Mouse (Mus musculus): ENCODE results near the gene Inpp5a. TPM values are rescaled to one million over a fixed set of nuclear protein-coding genes. Genes with fewer than 3 reads are reported as not detected.

The Inpp5a gene
- polyA plus RNA-seq, 1 experiment from 2014 or later = 22.2 TPM

DNA sequence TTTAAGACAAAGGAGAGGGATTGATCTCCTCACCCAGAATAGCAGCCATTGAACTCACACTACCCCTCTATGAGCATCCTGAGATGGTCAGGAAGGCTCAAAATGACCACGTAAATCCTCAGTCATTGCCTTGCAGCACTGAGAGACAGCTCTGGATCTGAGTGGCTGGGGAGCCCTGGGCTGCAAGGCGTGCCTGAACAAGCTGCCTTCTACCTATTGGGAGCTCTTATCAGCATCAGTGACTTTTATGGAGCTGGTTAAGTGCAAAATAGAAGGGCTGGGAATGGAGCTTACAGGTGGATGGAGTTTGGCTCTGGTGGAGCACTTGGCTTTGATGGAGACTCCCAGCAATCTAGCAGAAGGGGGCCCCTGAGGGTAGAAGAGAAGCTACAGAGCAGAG is 9.2 kb upstream of the Inpp5a start:
- no peak overlapping the region for H3K4me3 ChIP-seq (replicated peaks)
- H3K36me3 ChIP-seq = no peaks in the 10 kb centered on the region
- no peaks in the 10 kb centered on the region for H3K27me3 ChIP-seq
- no peak overlapping the region for H3K4me2 ChIP-seq
- H3K27ac ChIP-seq = no peak overlapping the region
- no peak for ATAC-seq (replicated peaks; ENCODE audit: low FRiP score)
- no peaks in the 10 kb centered on the region for H3K9me3 ChIP-seq (replicated peaks)
- no peak overlapping the region for H3K9ac ChIP-seq
- H3K4me1 ChIP-seq = peaks cover 10% of the 10 kb centered on the region; the same call in 1 of the 2 replicates
- WGBS = 47% methylated on average over 2 of the region's 2 CpGs

DNA sequence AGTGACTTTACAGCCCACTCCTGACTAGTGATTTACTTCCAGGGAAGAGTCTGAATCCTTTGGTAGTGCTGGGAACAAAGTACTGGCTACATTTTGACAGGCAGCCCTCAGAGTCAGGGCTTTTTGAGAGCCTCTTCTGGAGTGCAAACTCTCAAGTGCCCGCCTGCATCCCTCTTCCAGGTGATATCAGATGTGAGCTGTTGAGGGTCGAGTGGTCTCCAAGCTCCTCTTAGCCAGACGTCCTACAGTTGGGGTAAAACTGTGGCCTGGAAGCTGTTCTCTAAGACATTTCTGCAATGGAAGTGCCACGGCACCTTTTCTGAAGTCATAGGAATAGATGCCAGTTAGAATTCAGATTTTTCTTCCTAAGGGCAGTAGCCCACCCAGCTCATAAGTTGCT is 8.7 kb upstream of the Inpp5a start:
- no peak for ATAC-seq (replicated peaks; ENCODE audit: low FRiP score)
- Histone ChIP-seq H3K4me3 (replicated peaks) (no peak overlapping the region), H3K9me3 (replicated peaks) (no peaks in the 10 kb centered on the region), H3K27me3 (no peaks in the 10 kb centered on the region), H3K4me1 (peaks cover 10% of the 10 kb centered on the region; the same call in 1 of the 2 replicates), H3K36me3 (no peaks in the 10 kb centered on the region), H3K9ac (no peak overlapping the region), H3K27ac (no peak overlapping the region), H3K4me2 (no peak overlapping the region)
- WGBS = 76% methylated on average over 4 of the region's 4 CpGs

DNA sequence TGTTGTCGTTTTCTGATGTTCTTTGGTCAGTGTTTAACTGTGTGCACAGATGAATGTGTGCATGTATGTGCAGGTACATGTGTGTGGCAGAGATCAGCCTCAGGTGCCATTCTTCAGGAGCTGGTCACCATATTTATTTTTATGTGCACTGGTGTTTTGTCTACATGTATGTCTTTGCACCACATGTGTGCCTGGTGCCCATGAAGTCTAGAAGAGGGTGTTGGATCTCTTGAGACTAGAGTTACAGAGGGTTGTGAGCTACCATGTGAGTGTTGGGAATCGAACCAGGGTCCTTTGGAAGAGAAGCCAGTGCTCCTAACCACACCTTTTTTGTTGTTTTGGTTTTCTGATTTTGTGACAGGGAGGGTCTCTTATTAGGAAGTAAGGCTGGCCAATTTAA is 7.0 kb upstream of the Inpp5a start:
- no peak for ATAC-seq (replicated peaks; ENCODE audit: low FRiP score)
- Histone ChIP-seq H3K27me3 (no peaks in the 10 kb centered on the region), H3K27ac (no peak overlapping the region), H3K4me3 (replicated peaks) (no peak overlapping the region), H3K9me3 (replicated peaks) (no peaks in the 10 kb centered on the region), H3K36me3 (no peaks in the 10 kb centered on the region), H3K9ac (no peak overlapping the region), H3K4me1 (peaks cover 10% of the 10 kb centered on the region; the same call in 1 of the 2 replicates), H3K4me2 (no peak overlapping the region)
- WGBS = 84% methylated on average over 2 of the region's 2 CpGs

DNA sequence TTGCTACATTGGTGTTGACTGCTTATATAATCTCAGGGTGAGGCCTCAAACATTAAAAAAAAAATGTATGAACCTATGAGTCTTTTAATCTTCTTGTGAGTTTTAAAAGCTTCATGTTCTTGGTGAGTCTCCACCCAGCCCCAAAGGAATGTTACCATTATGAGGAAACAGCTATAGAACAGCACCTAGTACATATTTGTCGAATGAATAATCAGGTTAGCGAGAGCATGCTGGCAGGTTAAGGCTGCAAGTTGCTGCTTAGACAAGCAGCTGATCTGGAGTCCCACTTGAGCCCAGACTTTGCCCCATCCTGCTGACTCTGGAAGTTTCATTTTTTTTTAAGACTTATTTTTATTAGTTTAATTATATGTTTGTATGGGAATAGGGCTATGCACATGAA is 6.1 kb upstream of the Inpp5a start:
- H3K4me3 ChIP-seq (replicated peaks) = no peak overlapping the region
- no peak for ATAC-seq (replicated peaks; ENCODE audit: low FRiP score)
- H3K9ac ChIP-seq = no peak overlapping the region
- H3K4me1 ChIP-seq = peaks cover 12% of the 10 kb centered on the region
- no peaks in the 10 kb centered on the region for H3K27me3 ChIP-seq
- no peak overlapping the region for H3K27ac ChIP-seq
- no peaks in the 10 kb centered on the region for H3K36me3 ChIP-seq
- H3K4me2 ChIP-seq = no peak overlapping the region
- 83% methylated on average over 2 of the region's 2 CpGs for WGBS
- no peaks in the 10 kb centered on the region for H3K9me3 ChIP-seq (replicated peaks)

DNA sequence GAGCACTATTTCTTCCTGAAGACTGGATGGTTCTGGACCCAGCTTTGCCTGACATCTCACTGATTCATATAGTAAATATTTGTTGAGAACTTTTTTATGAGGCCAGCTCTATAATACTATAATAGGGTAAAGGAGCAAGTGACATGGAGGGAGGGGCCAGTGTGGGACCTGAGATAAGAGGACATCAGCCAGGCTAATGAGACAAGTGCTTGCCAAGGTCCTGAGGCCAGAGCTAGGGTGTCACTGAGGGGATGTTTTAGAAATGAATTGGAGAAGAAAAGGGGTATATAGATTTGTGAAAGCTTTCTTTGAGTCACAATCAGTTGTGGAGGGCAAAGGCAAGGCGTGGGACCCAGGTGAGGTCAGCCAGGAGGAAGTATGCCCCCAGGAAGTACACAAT is 4.4 kb upstream of the Inpp5a start:
- no peak for ATAC-seq (replicated peaks; ENCODE audit: low FRiP score)
- H3K4me3 ChIP-seq (replicated peaks) = no peak overlapping the region
- H3K9ac ChIP-seq = no peak overlapping the region
- no peaks in the 10 kb centered on the region for H3K9me3 ChIP-seq (replicated peaks)
- H3K4me2 ChIP-seq = no peak overlapping the region
- no peaks in the 10 kb centered on the region for H3K36me3 ChIP-seq
- WGBS = 86% methylated on average over 1 of the region's 1 CpGs
- H3K4me1 ChIP-seq = peaks cover 16% of the 10 kb centered on the region
- H3K27ac ChIP-seq = no peak overlapping the region
- no peaks in the 10 kb centered on the region for H3K27me3 ChIP-seq

DNA sequence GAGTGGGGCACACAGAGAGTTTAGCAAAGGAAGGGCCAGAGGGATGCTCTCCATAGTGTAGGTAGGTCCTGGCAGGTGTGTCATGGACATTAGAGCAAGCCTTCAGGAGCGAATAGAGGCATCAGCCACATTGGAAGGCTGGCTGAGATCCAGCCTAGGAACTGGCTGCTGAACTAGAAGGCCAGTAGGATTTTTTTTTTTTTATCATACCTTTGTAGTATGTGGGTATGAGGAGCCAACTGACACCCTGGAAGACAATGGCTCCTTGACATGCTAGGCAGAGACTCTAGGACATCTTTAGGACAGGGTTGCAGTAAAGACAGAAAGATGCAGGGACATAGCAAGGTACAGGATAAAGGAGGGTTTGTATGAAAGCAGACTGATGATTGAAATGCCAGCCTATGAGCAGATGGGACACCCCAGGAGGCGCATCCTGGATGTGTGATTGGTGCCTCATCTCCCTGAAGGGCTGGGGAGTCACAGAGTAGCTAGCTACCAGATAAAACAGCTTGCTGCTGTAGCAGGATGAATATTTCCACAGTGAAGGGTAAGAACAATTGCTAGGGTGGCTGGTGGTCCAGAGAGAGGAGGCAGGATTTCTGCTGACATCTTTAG is 3.9 kb upstream of the Inpp5a start:
- Histone ChIP-seq H3K36me3 (no peaks in the 10 kb centered on the region), H3K9me3 (replicated peaks) (no peaks in the 10 kb centered on the region), H3K4me3 (replicated peaks) (no peak overlapping the region), H3K27me3 (no peaks in the 10 kb centered on the region), H3K4me2 (no peak overlapping the region), H3K4me1 (peaks cover 16% of the 10 kb centered on the region), H3K27ac (no peak overlapping the region), H3K9ac (no peak overlapping the region)
- no peak for ATAC-seq (replicated peaks; ENCODE audit: low FRiP score)
- 82% methylated on average over 2 of the region's 2 CpGs for WGBS

DNA sequence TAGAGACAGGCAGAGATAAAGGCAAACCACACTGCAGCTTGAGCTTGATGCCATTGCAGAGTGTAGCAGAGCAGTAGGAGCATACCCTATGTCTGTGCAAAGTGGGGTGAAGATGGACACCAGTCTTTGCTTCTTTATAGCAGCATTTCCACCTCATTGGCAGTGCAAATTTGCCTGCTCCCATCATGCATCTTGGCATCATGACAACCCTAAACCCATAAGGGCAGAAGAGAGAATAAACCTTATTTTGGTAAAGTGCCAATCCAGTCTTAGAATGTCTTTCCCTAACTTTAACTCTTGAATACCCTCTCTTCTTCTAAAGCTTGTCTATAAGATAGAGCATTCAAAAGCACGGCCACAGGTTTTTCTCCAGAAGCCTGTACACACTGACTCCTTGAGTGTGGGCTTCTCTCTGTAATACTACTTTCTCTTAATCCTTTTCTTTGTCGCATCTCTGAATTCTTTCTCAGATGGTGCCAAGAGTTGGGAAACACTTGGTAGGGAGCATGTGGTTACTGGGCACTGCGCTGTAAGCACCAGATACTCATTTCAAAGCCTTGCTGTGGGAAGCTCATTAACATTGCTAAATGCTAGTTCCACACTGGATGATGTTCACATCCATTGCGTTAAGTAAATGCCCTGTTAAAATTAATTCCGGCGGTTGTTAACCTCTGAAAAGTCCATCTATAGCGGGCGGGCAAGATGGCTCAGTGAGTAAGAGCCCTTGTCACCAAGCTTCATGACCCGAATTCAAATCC is 1.8 kb upstream of the Inpp5a start:
- H3K36me3 ChIP-seq = no peaks in the 10 kb centered on the region
- H3K4me3 ChIP-seq (replicated peaks) = no peak overlapping the region
- H3K9ac ChIP-seq = no peak overlapping the region
- WGBS = 94% methylated on average over 9 of the region's 9 CpGs
- H3K9me3 ChIP-seq (replicated peaks) = no peaks in the 10 kb centered on the region
- no peaks in the 10 kb centered on the region for H3K27me3 ChIP-seq
- H3K4me2 ChIP-seq = no peak overlapping the region
- H3K27ac ChIP-seq = 0 out of 2 replicates have a peak overlapping the region, but pooled peaks have one; percentile 78
- peaks cover 32% of the 10 kb centered on the region for H3K4me1 ChIP-seq
- no peak for ATAC-seq (replicated peaks; ENCODE audit: low FRiP score)

DNA sequence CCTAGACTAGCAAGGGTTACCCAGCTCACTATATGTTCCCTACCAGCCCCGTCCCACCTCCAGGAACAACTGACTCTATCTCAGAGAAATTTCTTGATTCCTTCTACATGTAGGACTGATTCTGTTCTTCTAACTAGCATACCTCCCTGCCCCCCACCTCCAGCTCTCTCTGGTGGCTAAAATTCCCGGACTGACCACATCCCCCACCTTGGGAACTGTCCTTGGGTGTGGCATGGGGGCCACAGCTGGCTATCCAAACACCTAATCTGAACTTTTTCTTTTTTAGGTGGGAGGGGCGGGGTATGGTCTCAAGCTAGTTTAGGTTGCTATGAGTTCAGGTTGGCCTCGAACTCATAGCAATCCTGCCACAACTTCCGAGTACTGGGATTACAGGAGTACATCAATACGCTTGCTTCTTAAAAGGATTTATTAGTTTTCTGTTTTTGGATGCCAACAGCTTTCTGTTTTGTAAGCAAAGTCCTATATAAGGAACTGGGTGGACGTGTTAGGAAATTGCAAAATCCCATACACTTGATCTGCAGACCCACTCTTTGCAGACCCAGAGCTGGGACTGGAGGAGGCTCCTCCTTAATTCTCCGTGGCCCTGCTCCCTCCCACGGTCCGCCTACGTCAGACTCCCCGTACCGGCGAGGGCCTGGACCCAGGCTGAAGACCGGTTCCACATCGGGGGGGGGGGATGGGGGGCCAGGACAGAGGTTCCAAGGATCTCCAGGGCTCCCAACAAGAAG is 814 bp upstream of the Inpp5a start:
- Histone ChIP-seq H3K9ac (peak overlapping the region; percentile 53), H3K4me3 (replicated peaks) (peak overlapping the region; percentile 70), H3K4me2 (peak overlapping the region; percentile 55), H3K27me3 (no peaks in the 10 kb centered on the region), H3K4me1 (peaks cover 42% of the 10 kb centered on the region), H3K27ac (peak overlapping the region; percentile 78), H3K36me3 (no peaks in the 10 kb centered on the region), H3K9me3 (replicated peaks) (no peaks in the 10 kb centered on the region)
- 15% methylated on average over 16 of the region's 16 CpGs for WGBS
- peak; percentile 79 for ATAC-seq (replicated peaks; ENCODE audit: low FRiP score)

DNA sequence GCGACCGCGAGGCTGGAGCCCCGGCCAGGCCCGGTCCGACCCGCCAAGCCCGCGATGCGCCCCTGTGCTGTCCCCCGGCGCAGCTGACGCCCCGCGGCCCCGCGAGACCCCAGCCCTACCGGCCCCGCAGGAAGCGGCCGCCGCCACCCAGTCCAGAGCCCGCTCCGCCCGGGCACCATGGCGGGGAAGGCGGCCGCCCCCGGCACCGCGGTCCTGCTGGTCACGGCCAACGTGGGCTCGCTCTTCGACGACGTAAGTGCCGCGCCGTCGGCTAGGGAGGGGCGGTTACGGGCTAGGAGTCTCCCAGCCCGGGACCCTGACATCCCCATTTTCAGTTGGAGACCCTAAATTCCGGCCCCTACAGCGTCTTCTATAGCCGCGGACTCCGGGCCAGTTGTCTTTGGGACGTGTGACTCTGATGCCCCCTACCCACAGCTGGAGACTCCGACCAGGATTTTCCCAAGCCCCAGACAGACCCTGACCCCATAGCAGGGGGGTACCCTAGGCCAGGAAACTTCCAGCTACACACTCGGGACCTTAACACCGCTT is 378 bp downstream of the Inpp5a start:
- Histone ChIP-seq H3K4me3 (replicated peaks) (peak overlapping the region; percentile 70), H3K27ac (peak overlapping the region; percentile 61), H3K36me3 (no peaks in the 10 kb centered on the region), H3K4me1 (peaks cover 44% of the 10 kb centered on the region), H3K27me3 (no peaks in the 10 kb centered on the region), H3K4me2 (peak overlapping the region; percentile 75), H3K9ac (peak overlapping the region; percentile 83), H3K9me3 (replicated peaks) (no peaks in the 10 kb centered on the region)
- WGBS = under 1% methylated on average over 46 of the region's 53 CpGs
- peak; percentile 61 for ATAC-seq (replicated peaks; ENCODE audit: low FRiP score)

DNA sequence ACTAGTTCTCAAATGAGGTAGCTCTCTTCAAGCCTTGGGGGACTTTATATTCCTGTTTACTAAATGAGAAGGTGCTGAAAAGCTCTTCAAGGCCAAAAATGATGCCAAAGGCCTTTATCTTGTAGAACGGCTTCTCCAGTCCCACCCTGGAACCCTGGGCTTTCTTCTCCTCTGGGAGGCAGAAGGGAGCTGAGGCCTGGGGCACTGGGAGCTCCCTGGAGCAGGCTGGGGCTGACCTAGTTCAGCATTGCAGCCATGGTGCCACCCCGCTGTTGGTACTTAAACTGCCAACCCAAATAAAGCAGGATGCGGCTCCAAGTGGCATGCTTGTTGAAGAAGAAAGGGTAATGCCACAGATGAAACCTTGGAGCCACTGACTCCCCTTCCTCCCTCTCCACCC is 1.5 kb downstream of the Inpp5a start:
- 0 out of 2 replicates have a peak overlapping the region, but pooled peaks have one; percentile 3 for H3K27ac ChIP-seq
- WGBS = 90% methylated on average over 3 of the region's 3 CpGs
- H3K9ac ChIP-seq = peak overlapping the region; percentile 17; the same call in 1 of the 2 replicates

DNA sequence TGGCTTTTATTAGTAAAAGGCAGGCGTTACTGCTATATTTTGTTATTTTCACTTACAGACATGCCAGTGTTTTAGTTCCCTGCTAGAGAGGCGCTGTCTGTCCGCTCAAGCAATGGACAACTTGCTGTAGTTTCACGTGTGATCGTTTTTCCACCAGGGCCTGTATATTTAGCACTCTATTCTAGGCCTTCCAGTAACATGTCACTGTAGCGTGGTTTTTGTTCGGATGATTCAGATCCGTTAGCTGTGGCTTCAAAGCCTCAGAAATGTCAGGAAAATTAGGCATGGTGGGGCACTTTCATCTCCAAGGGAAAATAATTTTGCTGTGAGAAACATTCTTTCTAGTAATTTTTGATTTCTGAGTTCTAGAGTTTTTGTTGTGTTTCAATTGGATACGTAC is 2.0 kb downstream of the Inpp5a start:
- H3K4me1 ChIP-seq = peaks cover 47% of the 10 kb centered on the region
- H3K4me2 ChIP-seq = peak overlapping the region; percentile 75; the same call in 1 of the 2 replicates
- 85% methylated on average over 9 of the region's 9 CpGs for WGBS
- ATAC-seq (replicated peaks; ENCODE audit: low FRiP score) = no peak
- no peak overlapping the region for H3K27ac ChIP-seq
- no peaks in the 10 kb centered on the region for H3K9me3 ChIP-seq (replicated peaks)
- no peaks in the 10 kb centered on the region for H3K27me3 ChIP-seq
- 0 out of 2 replicates have a peak overlapping the region, but pooled peaks have one; percentile 70 for H3K4me3 ChIP-seq (replicated peaks)
- no peaks in the 10 kb centered on the region for H3K36me3 ChIP-seq
- 0 out of 2 replicates have a peak overlapping the region, but pooled peaks have one; percentile 17 for H3K9ac ChIP-seq

More for the DNA sequence above, 1.5 kb downstream of the Inpp5a start:
- ATAC-seq (replicated peaks; ENCODE audit: low FRiP score) = no peak
- Histone ChIP-seq H3K4me1 (peaks cover 47% of the 10 kb centered on the region), H3K4me3 (replicated peaks) (peak overlapping the region; percentile 70), H3K4me2 (peak overlapping the region; percentile 75), H3K36me3 (no peaks in the 10 kb centered on the region), H3K9me3 (replicated peaks) (no peaks in the 10 kb centered on the region), H3K27me3 (no peaks in the 10 kb centered on the region)

Data from kidney, embryonic 15.5 days (tissue).